Mouse (Mus musculus) heart, embryonic 12.5 days (tissue): ENCODE data around the gene Grb2. TPM values are rescaled to one million over a fixed set of nuclear protein-coding genes. Genes with fewer than 3 reads are reported as not detected.

Source experiments
- ATAC-seq: fragments of 200-750 bp; cut with Nextera tagmentation; 2 replicates; pipeline ENCODE4 v1.8.0; 2017; ENCODE audit warnings: moderate TSS enrichment, moderate library complexity; ENCODE audit not compliant: insufficient number of reproducible peaks, low FRiP score
- H3K27ac ChIP-seq: fragments of 300-500 bp; sonication (generic); 2 replicates; pipeline ENCODE4 v1.5.1; 2016; ENCODE audit warnings: mild to moderate bottlenecking, moderate library complexity; ENCODE audit not compliant: poor library complexity, severe bottlenecking
- H3K27me3 ChIP-seq: fragments of 300-500 bp; sonication (generic); replicated peaks from 2 replicates; pipeline ENCODE4 v1.6.1; 2016; ENCODE audit warnings: mild to moderate bottlenecking, moderate library complexity
- H3K36me3 ChIP-seq: fragments of 300-500 bp; sonication (generic); 2 replicates; pipeline ENCODE4 v1.6.1; 2016; ENCODE audit warnings: mild to moderate bottlenecking, moderate library complexity
- H3K4me1 ChIP-seq: fragments of 300-500 bp; sonication (generic); replicated peaks from 2 replicates; pipeline ENCODE4 v1.6.1; 2016; ENCODE audit warnings: mild to moderate bottlenecking
- H3K4me2 ChIP-seq: fragments of 300-500 bp; sonication (generic); 2 replicates; pipeline ENCODE4 v1.6.1; 2016; ENCODE audit warnings: mild to moderate bottlenecking, moderate library complexity
- H3K4me3 ChIP-seq: fragments of 300-500 bp; sonication (generic); 2 replicates; pipeline ENCODE4 v1.5.1; 2016; ENCODE audit warnings: mild to moderate bottlenecking
- H3K9ac ChIP-seq: fragments of 300-500 bp; sonication (generic); 2 replicates; pipeline ENCODE4 v1.6.1; 2016; ENCODE audit warnings: mild to moderate bottlenecking, moderate library complexity
- H3K9me3 ChIP-seq: fragments of 300-500 bp; sonication (generic); replicated peaks from 2 replicates; pipeline ENCODE4 v1.6.1; 2016; ENCODE audit warnings: mild to moderate bottlenecking, moderate library complexity
- WGBS: fragments of 180-500 bp; shearing (Covaris S2); methylation state at CpG from one replicate; pipeline ENCODE4 v1.1.7; 2016; 5-methylcytosine and 5-hydroxymethylcytosine counted together
- polyA plus RNA-seq: library from polyadenylated mRNA; unstranded; fragments of >200 nt; fragmentation: Nextera tagmentation; extraction: Ambion mirVana; gene quantifications from 2 replicates; pipeline ENCODE4 v1.2.1, GENCODE M21; 2016

Gene Grb2
- polyA plus RNA-seq, 1 experiment from 2014 or later, result 95.9 TPM

DNA sequence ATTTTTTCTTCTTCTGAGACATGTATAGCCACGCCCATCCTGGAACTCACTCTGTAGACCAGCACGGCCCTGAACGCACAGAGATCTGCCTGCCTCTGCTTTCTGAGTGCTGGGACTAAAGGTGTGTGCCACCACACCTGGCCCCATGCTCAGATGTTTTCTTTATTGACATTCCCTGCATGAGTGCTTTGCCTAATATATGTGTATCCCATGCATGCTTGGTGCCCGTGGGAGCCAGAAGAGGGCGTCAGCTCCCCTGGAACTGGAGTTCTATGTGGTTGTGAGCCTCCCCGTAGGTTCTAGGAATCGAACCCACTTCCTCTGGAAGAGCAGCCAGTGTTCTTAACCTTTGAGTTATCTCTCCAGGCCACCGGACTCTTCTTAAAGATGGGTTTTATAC is 73.4 kb downstream of the Grb2 start:
- no peak overlapping the region for H3K4me2 ChIP-seq
- H3K4me3 ChIP-seq, result no peak overlapping the region
- ATAC-seq, result no peak
- no peak overlapping the region for H3K9ac ChIP-seq
- no peaks in the 10 kb centered on the region; the same call in 1 of the 2 replicates for H3K9me3 ChIP-seq
- H3K36me3 ChIP-seq, result no peaks in the 10 kb centered on the region
- 75% methylated on average over 8 of the region's 8 CpGs for WGBS
- no peaks in the 10 kb centered on the region for H3K27me3 ChIP-seq
- H3K4me1 ChIP-seq, result no peaks in the 10 kb centered on the region
- no peak overlapping the region for H3K27ac ChIP-seq

DNA sequence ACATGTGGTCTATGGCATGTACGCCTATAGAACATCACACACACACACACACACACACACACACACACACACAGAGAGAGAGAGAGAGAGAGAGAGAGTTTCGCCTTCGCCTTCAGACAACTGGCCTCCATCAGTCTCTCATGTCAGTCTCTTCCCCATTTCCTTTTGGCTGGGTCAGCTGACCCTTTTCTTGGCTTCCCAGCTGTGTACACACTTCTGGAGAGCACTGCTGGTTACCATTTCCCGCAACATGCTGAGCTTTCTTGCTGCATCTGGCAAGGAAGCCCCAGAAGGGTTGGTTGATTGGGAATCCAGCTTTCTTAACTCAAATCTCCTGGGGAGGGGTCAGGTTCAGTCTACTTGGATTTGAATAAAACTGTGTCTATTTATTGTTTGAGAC is 74.3 kb downstream of the Grb2 start:
- 70% methylated on average over 4 of the region's 4 CpGs for WGBS
- Histone ChIP-seq H3K27me3 (no peaks in the 10 kb centered on the region), H3K9ac (no peak overlapping the region), H3K4me1 (no peaks in the 10 kb centered on the region), H3K4me3 (no peak overlapping the region), H3K9me3 (no peaks in the 10 kb centered on the region; the same call in 1 of the 2 replicates), H3K36me3 (no peaks in the 10 kb centered on the region), H3K4me2 (no peak overlapping the region), H3K27ac (no peak overlapping the region)
- no peak for ATAC-seq

DNA sequence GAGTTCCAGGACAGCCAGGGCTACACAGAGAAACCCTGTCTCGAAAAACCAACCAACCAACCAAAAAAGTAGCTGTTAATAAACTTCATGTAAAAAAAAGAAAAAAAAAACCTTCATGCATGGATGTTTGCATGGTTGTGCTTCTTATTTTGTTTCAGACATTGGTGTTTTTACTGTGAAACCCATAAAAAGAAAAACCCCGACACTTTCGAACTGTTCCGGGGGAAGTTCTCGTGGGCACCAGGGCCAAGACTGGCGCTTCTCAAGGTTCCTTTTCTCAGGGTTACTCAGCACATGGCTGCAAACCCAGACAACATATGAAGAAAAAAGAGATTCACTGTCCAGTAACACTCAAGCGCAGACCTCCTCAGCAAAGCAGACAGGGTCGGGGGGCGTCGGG is 75.5 kb downstream of the Grb2 start:
- ATAC-seq, result no peak
- no peaks in the 10 kb centered on the region for H3K36me3 ChIP-seq

DNA sequence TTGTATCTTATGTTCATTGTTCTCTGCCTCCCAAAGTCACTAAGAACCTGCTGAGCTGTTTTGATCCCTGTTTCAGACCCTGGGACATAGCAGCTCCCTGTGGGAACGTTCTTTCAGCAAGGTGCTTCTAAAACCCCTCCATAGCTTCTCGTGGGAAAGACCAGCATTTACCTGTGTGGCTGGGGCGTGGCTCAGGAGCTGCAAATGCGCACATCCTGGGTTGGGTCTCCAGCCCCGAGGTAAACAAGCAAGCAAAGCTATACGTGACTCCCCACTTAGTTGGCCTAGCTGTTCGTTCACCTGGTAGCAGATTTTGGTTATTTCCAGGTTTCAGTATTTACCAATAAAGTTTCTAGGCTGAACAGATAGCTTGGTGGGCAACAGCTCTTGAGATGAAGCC is 76.2 kb downstream of the Grb2 start:
- H3K36me3 ChIP-seq, result no peaks in the 10 kb centered on the region
- H3K4me1 ChIP-seq, result peaks cover 3% of the 10 kb centered on the region
- no peaks in the 10 kb centered on the region; the same call in 1 of the 2 replicates for H3K9me3 ChIP-seq
- no peak overlapping the region for H3K27ac ChIP-seq
- H3K9ac ChIP-seq, result no peak overlapping the region
- WGBS, result 69% methylated on average over 7 of the region's 7 CpGs
- no peak overlapping the region for H3K4me2 ChIP-seq
- no peaks in the 10 kb centered on the region for H3K27me3 ChIP-seq
- no peak for ATAC-seq
- H3K4me3 ChIP-seq, result no peak overlapping the region

More for the DNA sequence above, 75.5 kb downstream of the Grb2 start:
- Histone ChIP-seq H3K4me3 (no peak overlapping the region), H3K4me1 (no peaks in the 10 kb centered on the region), H3K27me3 (no peaks in the 10 kb centered on the region), H3K9me3 (no peaks in the 10 kb centered on the region; the same call in 1 of the 2 replicates), H3K9ac (no peak overlapping the region), H3K4me2 (no peak overlapping the region), H3K27ac (no peak overlapping the region)
- WGBS, result 87% methylated on average over 10 of the region's 10 CpGs

DNA sequence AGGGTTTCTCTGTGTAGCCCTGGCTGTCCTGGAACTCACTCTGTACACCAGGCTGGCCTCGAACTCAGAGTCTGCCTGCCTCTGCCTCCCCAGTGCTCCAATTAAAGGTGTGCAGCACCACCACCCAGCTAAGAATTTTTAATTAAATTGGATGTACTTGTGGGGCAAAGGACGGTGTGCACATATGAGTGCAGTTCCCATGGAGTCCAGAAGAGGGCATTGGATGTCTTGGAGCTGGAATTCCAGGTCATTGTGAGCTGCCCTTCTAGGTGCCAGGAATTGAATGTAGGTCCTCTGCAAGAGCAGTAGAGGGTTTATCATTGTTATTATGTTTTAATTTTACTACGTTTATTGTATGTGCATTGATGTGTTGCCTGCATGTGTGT is 76.9 kb downstream of the Grb2 start:
- H3K4me1 ChIP-seq, result peaks cover 9% of the 10 kb centered on the region
- ATAC-seq, result no peak
- H3K27ac ChIP-seq, result no peak overlapping the region
- H3K9me3 ChIP-seq, result no peaks in the 10 kb centered on the region
- H3K9ac ChIP-seq, result no peak overlapping the region
- no peak overlapping the region for H3K4me3 ChIP-seq
- no peaks in the 10 kb centered on the region for H3K36me3 ChIP-seq
- H3K27me3 ChIP-seq, result no peaks in the 10 kb centered on the region
- 16% methylated on average over 3 of the region's 3 CpGs for WGBS
- no peak overlapping the region for H3K4me2 ChIP-seq

DNA sequence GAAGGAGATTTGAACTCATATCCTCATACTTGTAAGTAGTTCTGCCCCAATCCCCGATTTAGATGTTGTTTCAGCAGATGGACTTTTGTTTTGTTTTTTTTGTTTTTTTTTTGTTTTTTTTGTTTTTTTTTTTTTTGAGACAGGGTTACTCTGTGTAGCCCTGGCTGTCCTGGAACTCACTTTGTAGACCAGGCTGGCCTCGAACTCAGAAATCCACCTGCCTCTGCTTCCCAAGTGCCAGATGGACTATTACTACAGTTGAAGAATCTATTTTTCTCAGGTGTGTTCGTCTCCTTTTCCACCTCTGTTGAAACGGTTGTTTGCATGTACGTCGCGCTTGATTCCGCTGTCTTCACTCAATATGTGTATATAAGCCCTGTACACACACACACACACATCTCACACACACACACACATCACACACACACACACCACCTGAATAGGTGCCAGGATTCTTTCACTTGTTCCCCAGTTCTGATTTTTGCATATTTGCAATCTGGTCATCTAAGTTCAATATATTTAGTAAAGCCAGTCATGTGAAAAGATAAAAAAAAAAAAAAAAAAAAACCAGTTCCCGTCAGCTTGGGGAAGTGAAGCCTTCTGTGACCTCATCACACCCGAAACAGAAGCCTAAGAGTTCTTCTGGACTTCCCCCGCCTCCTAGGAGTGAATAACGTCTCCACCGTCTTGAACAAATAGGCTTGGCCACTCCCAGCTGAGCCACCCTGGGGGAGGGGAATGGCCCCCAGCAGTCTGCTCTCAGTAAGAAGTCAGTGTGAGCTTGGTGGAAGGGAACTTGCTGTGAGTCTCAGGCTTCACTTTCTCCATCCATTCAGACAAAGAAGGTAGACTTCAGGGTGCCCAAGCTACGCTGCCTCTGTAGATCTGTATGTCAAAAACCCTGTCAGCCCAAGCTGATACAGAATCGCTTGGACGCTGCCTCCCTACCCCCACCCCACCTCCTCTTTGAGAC is 77.6 kb downstream of the Grb2 start:
- Histone ChIP-seq H3K9ac (no peak overlapping the region), H3K27me3 (no peaks in the 10 kb centered on the region), H3K27ac (no peak overlapping the region), H3K4me3 (no peak overlapping the region), H3K36me3 (no peaks in the 10 kb centered on the region), H3K9me3 (no peaks in the 10 kb centered on the region), H3K4me1 (peaks cover 14% of the 10 kb centered on the region), H3K4me2 (no peak overlapping the region)
- 45% methylated on average over 16 of the region's 16 CpGs for WGBS
- ATAC-seq, result no peak

DNA sequence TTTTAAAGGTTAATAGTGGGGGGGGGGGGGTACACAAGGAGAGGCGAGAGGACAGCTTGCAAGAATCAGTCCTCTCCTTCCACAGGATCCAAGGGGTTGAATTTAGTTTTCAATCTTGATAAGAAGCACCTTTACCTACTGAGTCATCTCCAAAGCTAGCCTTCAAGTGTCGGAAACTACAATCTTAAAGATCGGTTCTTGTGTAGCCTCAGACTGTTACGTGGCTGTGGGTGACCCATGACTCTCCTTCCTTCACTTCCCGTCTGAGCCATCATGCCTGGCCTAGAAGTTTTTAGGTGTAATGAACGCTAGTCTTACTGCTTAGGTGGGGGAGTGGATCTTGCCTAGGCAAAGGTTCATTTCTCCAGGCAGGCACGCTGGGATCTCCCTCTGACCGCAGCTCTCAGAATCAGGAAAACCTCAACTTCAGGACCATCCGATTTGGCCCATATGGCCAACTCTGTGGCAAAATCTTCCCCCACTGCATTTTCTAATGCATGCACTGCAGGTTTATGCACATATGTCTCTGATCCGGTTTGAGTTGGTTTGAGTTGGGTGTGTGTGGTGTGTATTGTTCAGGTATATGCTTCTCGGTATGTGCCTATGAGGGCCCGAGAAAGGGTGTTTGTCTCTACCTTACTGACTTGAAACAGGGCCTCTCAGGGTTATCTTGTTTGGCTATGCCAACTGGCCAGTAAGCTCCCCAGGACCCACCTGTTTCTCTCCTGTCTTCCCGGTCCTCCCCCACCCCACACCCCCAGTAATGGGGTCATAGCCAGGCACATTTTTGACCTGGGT is 78.5 kb downstream of the Grb2 start:
- no peaks in the 10 kb centered on the region for H3K9me3 ChIP-seq
- ATAC-seq, result no peak

DNA sequence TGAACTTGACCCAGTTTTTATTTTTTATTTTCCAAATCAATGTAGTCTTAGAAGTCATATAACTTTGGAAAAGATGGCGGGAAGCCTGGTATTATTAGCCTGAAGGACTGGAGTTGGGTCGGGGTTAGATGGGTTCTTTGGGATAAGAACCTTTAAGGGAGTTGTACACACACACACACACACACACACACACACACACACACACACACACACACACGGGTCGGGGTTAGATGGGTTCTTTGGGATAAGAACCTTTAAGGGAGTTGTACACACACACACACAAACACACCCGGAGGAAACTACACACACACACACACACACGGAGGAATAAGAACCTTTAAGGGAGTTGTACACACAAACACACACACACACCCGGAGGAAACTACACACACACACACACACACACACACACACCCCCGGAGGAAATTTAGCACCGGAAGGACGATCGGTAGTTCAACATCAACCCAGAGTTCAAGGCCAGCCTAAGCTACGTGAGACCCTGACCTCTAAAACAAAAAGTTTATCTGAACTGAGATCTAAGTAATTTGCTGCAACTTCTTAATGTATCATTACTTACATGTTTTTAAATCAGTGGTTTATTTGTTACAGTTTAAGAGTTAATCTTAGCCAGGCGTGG is 79.8 kb downstream of the Grb2 start:
- Histone ChIP-seq H3K9ac (peak overlapping the region; percentile 33; the same call in 1 of the 2 replicates), H3K4me1 (peaks cover 14% of the 10 kb centered on the region), H3K36me3 (peaks cover 8% of the 10 kb centered on the region), H3K27ac (no peak overlapping the region), H3K9me3 (no peaks in the 10 kb centered on the region), H3K4me2 (peak overlapping the region; percentile 93), H3K27me3 (no peaks in the 10 kb centered on the region), H3K4me3 (peak overlapping the region; percentile 79)
- 53% methylated on average over 13 of the region's 13 CpGs for WGBS
- peak; percentile 0; the same call in 1 of the 2 replicates for ATAC-seq

More for the DNA sequence above, 78.5 kb downstream of the Grb2 start:
- 86% methylated on average over 13 of the region's 13 CpGs for WGBS
- no peak overlapping the region for H3K4me2 ChIP-seq
- H3K27me3 ChIP-seq, result no peaks in the 10 kb centered on the region
- no peak overlapping the region for H3K9ac ChIP-seq
- H3K36me3 ChIP-seq, result no peaks in the 10 kb centered on the region; the same call in none of the 2 replicates
- H3K4me3 ChIP-seq, result no peak overlapping the region
- no peak overlapping the region for H3K27ac ChIP-seq
- peaks cover 14% of the 10 kb centered on the region for H3K4me1 ChIP-seq

DNA sequence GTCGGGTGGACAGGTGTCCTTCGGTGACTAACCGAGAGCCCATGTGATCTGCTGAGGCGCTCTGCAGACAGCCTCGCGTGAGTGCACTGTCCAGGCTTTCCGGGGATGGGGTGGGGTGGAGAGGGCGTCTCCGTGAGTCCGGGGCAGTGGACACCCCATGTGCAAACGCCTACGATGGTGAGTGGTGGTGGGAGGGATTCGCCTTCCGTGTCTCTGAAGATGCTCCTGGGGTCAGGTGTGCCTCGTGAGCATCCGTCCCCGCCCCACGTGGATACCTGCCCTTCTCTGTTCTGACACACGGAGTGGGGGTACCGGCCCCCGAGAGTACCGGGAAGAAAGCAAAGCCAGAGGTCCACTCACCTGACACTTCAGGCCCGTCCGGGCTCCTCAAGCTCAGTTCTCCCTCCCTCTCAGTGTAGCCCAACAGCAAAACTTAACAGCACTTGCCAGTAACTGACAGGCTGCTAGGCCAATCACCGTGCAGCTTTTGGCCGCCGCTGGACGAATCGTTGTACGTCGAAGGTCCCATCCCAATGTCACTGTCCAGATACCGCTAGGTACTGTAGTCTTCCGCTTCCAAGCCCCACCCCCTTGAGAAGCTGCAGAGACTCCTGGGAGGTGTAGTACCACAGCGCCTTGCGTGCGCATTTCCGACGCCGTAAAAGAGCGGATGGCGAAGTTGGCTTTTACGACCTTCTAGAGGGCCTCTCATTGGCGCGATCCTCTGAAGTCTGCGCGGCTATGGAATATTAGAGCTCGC is 80.5 kb downstream of the Grb2 start, which contains the start of gene Slc25a19:
Slc25a19 (minus strand) TSS at position 591 of the 760 bp plus-strand sequence.
- Histone ChIP-seq H3K27me3 (no peaks in the 10 kb centered on the region), H3K4me1 (peaks cover 14% of the 10 kb centered on the region), H3K9ac (peak within 1 kb of the TSS; percentile 83), H3K27ac (peak within 1 kb of the TSS; percentile 69), H3K4me3 (peak within 1 kb of the TSS; percentile 79), H3K9me3 (no peaks in the 10 kb centered on the region), H3K4me2 (peak within 1 kb of the TSS; percentile 93), H3K36me3 (peaks cover 15% of the 10 kb centered on the region)
- peak; percentile 99 for ATAC-seq
- WGBS, result under 1% methylated on average over 47 of the region's 47 CpGs
